Mouse (Mus musculus) spleen, adult 2 months (tissue): Measurements from ENCODE around the gene Akap17b.

ENCODE experiments used
- CTCF ChIP-seq: fragments of 200-500 bp; IDR thresholded peaks from 2 replicates; pipeline ENCODE4 v1.5.1; 2011; ENCODE audit warnings: mild to moderate bottlenecking, inconsistent platforms; ENCODE audit not compliant: insufficient read depth, insufficient read length, insufficient replicate concordance; ENCODE audit errors: extremely low read depth
- POLR2A ChIP-seq: fragments of 200-500 bp; IDR thresholded peaks from 2 replicates; pipeline ENCODE4 v1.6.1; 2011; ENCODE audit warnings: low read depth, low read length, inconsistent platforms

DNA sequence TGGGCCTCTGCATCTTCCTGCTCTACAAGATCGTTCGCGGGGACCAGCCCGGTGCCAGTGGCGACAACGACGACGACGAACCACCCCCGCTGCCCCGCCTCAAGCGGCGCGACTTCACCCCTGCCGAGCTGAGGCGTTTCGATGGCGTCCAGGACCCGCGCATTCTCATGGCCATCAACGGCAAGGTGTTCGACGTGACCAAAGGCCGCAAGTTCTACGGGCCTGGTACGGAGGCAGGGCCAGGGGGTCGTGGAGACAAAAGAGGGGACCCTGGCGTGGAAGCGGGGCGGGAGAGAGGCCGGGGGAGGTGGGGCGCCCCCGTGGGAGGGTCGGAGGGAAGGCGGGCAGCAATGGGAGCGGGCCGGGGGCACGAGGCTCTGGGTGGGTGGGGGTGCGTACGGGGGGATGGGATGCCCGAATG, 46.8 kb downstream of the Akap17b start:
- no peak for TF ChIP-seq POLR2A
- TF ChIP-seq CTCF = no peak
